Mouse (Mus musculus) intestine, postnatal 0 days (tissue): Measurements from ENCODE around the gene Hmgxb4. TPM values are rescaled to one million over a fixed set of nuclear protein-coding genes. Genes with fewer than 3 reads are reported as not detected.

ENCODE experiments used
- ATAC-seq: fragments of 200-750 bp; cut with Nextera tagmentation; 2 replicates; pipeline ENCODE4 v1.8.0; 2017; ENCODE audit warnings: mild to moderate bottlenecking, moderate TSS enrichment, moderate library complexity
- H3K27ac ChIP-seq: fragments of 300-500 bp; sonication (generic); 2 replicates; pipeline ENCODE4 v1.5.1; 2014; ENCODE audit warnings: mild to moderate bottlenecking, low read depth, low read length, moderate library complexity
- H3K27me3 ChIP-seq: fragments of 300-500 bp; sonication (generic); replicated peaks from 2 replicates; pipeline ENCODE4 v1.6.1; 2014; ENCODE audit warnings: low read length, mixed read lengths; ENCODE audit not compliant: control insufficient read depth, insufficient read depth
- H3K36me3 ChIP-seq: fragments of 300-500 bp; sonication (generic); 2 replicates; pipeline ENCODE4 v1.6.1; 2014; ENCODE audit warnings: mild to moderate bottlenecking, moderate library complexity; ENCODE audit not compliant: control insufficient read depth, insufficient read depth
- H3K4me1 ChIP-seq: fragments of 300-500 bp; sonication (generic); replicated peaks from 2 replicates; pipeline ENCODE4 v1.6.1; 2014; ENCODE audit warnings: antibody characterized with exemption, low read length, mixed read lengths; ENCODE audit not compliant: control insufficient read depth, insufficient read depth
- H3K4me2 ChIP-seq: fragments of 300-500 bp; sonication (generic); replicated peaks from 2 replicates; pipeline ENCODE4 v1.6.1; 2014; ENCODE audit warnings: low read depth, mild to moderate bottlenecking, moderate library complexity
- H3K4me3 ChIP-seq: fragments of 300-500 bp; sonication (generic); 2 replicates; pipeline ENCODE4 v1.5.1; 2014; ENCODE audit warnings: low read depth, low read length
- H3K9ac ChIP-seq: fragments of 300-500 bp; sonication (generic); 2 replicates; pipeline ENCODE4 v1.6.1; 2014; ENCODE audit warnings: mild to moderate bottlenecking, low read depth, low read length
- H3K9me3 ChIP-seq: fragments of 300-500 bp; sonication (generic); 2 replicates; pipeline ENCODE4 v1.6.1; 2016; ENCODE audit warnings: mixed run types; ENCODE audit not compliant: control insufficient read depth
- CTCF ChIP-seq: sonication (generic); IDR thresholded peaks from 2 replicates; pipeline ENCODE4 v1.5.1; 2016; ENCODE audit warnings: low read depth, mild to moderate bottlenecking, control low read depth, antibody characterized with exemption, moderate library complexity
- WGBS: fragments of 180-500 bp; shearing (Covaris S2); extraction: QIAGEN DNeasy Blood & Tissue Kit; methylation state at CpG from one replicate; pipeline ENCODE4 v1.1.7; 2014; 5-methylcytosine and 5-hydroxymethylcytosine counted together
- polyA plus RNA-seq: library from polyadenylated mRNA; unstranded; fragments of >200 nt; fragmentation: Nextera tagmentation; extraction: Ambion mirVana; gene quantifications from 2 replicates; pipeline ENCODE4 v1.2.1, GENCODE M21; 2015

Gene Hmgxb4
- polyA plus RNA-seq, 1 experiment from 2014 or later: 10.7 TPM

GRCm38 (mm10) chr8:74973121-74973869, 19.9 kb upstream of the Hmgxb4 start:
- H3K27ac ChIP-seq: no peak overlapping the region
- no peaks in the 10 kb centered on the region for H3K27me3 ChIP-seq
- H3K4me1 ChIP-seq: no peaks in the 10 kb centered on the region
- 82% methylated on average over 8 of the region's 8 CpGs for WGBS
- no peak for TF ChIP-seq CTCF
- no peak for ATAC-seq
- H3K9me3 ChIP-seq: no peaks in the 10 kb centered on the region
- no peaks in the 10 kb centered on the region for H3K36me3 ChIP-seq
- no peak overlapping the region for H3K4me2 ChIP-seq
- no peak overlapping the region for H3K9ac ChIP-seq
- no peak overlapping the region for H3K4me3 ChIP-seq

DNA sequence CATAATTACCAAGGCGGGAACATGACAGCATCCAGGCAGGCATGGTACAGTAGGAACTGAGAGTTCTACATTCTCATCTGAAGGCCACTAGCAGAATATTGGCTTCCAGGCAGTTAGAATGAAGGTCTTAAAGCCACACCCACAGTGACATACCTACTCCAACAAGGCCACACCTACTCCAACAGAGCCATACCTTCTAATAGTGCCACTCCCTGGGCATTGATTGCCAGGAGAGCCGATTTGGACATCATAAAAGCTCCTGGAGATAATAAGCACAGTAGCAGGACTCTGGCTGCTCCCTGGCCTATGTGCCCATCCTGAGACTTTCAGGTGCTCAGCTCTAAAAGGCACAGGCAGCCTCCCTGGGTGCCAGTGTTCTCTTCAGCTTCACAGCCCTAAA, 19.3 kb upstream of the Hmgxb4 start:
- Histone ChIP-seq H3K9me3 (no peaks in the 10 kb centered on the region), H3K36me3 (no peaks in the 10 kb centered on the region), H3K9ac (no peak overlapping the region), H3K4me3 (no peak overlapping the region), H3K4me2 (no peak overlapping the region), H3K4me1 (no peaks in the 10 kb centered on the region), H3K27me3 (no peaks in the 10 kb centered on the region), H3K27ac (no peak overlapping the region)
- ATAC-seq: peak; percentile 67
- TF ChIP-seq CTCF: no peak
- 38% methylated on average over 2 of the region's 2 CpGs for WGBS

DNA sequence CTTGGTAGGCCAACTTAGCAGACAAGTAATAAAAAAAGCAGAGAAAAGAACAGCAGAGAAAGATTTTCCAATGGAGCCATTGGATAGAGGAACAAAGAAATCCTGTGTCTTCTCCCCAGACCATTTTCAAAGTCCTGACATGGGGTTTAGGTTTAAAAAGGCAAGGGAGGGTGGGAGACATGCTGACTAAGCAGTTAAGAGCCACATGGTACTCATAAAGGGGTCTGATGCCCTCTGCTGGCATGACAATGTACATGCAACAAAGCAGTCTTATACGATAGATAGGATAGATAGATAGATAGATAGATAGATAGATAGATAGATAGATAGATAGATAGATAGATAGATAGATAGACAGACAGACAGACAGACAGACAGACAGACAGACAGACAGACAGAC, 15.7 kb upstream of the Hmgxb4 start:
- ATAC-seq: no peak
- no peaks in the 10 kb centered on the region for H3K4me1 ChIP-seq
- H3K4me2 ChIP-seq: no peak overlapping the region
- no peaks in the 10 kb centered on the region for H3K9me3 ChIP-seq
- peak; percentile 65 for TF ChIP-seq CTCF
- H3K4me3 ChIP-seq: no peak overlapping the region
- H3K36me3 ChIP-seq: no peaks in the 10 kb centered on the region
- no peak overlapping the region for H3K9ac ChIP-seq
- no peak overlapping the region for H3K27ac ChIP-seq
- 56% methylated on average over 1 of the region's 1 CpGs for WGBS
- H3K27me3 ChIP-seq: no peaks in the 10 kb centered on the region

DNA sequence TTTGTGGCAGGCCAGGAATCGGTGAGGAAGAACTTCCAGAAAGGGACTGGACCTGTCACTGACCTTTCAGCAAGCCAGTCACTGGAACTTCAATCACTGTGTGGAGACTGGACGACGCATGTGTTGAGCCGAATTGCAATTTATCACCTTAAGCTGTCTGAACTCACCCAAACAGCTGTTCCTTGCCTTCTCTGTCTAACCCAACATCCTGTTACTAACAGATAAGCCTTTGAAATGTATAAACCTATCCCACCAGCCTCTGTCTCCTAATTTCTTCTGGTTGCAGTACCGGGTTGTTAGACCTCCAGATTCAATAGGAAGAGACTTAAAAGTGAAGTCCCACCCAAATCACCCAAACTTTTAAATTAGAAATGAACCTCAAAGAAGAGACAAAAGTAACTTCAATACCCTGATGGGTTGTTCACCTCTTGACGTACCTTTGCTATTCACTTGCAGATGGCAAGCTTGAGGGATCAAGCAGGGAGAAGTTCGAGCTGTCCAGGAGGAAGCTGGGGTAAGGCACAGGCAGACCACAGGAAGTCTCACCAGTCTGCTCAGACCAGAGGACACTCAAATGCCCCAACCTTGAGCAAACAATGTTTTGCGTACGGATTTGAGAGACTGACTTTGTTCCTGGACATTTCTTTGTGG, 13.0 kb upstream of the Hmgxb4 start:
- Histone ChIP-seq H3K4me1 (no peaks in the 10 kb centered on the region), H3K27ac (no peak overlapping the region), H3K36me3 (no peaks in the 10 kb centered on the region), H3K4me3 (no peak overlapping the region), H3K9me3 (no peaks in the 10 kb centered on the region), H3K27me3 (no peaks in the 10 kb centered on the region), H3K4me2 (no peak overlapping the region), H3K9ac (no peak overlapping the region)
- no peak for TF ChIP-seq CTCF
- WGBS: 43% methylated on average over 9 of the region's 9 CpGs
- no peak for ATAC-seq

GRCm38 (mm10) chr8:74980711-74981062, 12.5 kb upstream of the Hmgxb4 start:
- Histone ChIP-seq H3K27ac (no peak overlapping the region), H3K9me3 (no peaks in the 10 kb centered on the region), H3K9ac (no peak overlapping the region), H3K4me3 (no peak overlapping the region), H3K4me2 (no peak overlapping the region), H3K27me3 (no peaks in the 10 kb centered on the region), H3K36me3 (no peaks in the 10 kb centered on the region), H3K4me1 (no peaks in the 10 kb centered on the region)
- no peak for ATAC-seq
- WGBS: 1% methylated on average over 5 of the region's 5 CpGs
- TF ChIP-seq CTCF: peak; percentile 85

- H3K27ac ChIP-seq: no peak overlapping the region
- no peak for TF ChIP-seq CTCF
- H3K9ac ChIP-seq: no peak overlapping the region
- no peak overlapping the region for H3K4me3 ChIP-seq
- no peak overlapping the region for H3K4me2 ChIP-seq
- WGBS: 88% methylated on average over 6 of the region's 6 CpGs
- no peaks in the 10 kb centered on the region for H3K9me3 ChIP-seq
- ATAC-seq: no peak
- H3K27me3 ChIP-seq: no peaks in the 10 kb centered on the region
- no peaks in the 10 kb centered on the region for H3K36me3 ChIP-seq
- no peaks in the 10 kb centered on the region for H3K4me1 ChIP-seq
These were observed 11.3 kb upstream of the Hmgxb4 start for GRCm38 (mm10) chr8:74981809-74982208.
